Mouse (Mus musculus): ENCODE measurements at regions not wholly inside any gene's neighbourhood (a gene's known extent, or its start where the extent isn't known, plus 50 kb on each side); places are given as distances from the start of the nearest gene placed in this dataset.
"Not testable (repeated sequence)": the region's sequence is repeated elsewhere in the genome, so short reads cannot be mapped to it uniquely, and the experiment has no call there.

DNA sequence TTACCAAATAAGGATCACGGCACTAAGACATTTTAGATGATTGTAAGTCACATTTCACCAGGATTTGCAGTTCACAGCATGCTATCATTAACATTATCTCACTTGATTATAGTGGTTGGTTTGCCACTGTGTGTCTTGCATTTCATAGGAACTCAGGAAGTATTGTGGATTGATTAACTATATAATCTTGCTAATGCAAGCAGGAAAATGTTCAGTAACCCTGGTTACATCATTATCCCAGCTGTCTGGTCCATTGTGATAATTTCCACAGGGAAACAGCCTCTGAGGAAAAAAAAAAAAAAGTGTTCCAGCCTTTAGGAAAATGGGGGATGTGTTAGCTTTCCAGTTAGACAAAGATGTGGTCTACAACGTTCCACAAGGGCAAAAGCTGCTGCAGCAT lies 170.2 kb upstream of the Edil3 start:
- TF ChIP-seq REST (IDR thresholded peaks at IDR 0.05; ENCODE audit: insufficient read depth, insufficient read length) (no peak), TCF3 (IDR thresholded peaks at IDR 0.05; ENCODE audit: insufficient read length, low read depth) (no peak), POLR2A (IDR thresholded peaks at IDR 0.05; ENCODE audit: insufficient read length, low read depth) (no peak), E2F4 (IDR thresholded peaks at IDR 0.05; ENCODE audit: insufficient read depth) (no peak), POLR2AphosphoS2 (IDR thresholded peaks at IDR 0.05; ENCODE audit: insufficient read length, low read depth) (no peak), CEBPB (IDR thresholded peaks at IDR 0.05; ENCODE audit: insufficient read depth, poor library complexity, severe bottlenecking) (no peak), TCF12 (IDR thresholded peaks at IDR 0.05; ENCODE audit: insufficient read depth, poor library complexity, severe bottlenecking) (no peak), USF1 (IDR thresholded peaks at IDR 0.05; ENCODE audit: low read depth) (no peak), SRF (IDR thresholded peaks at IDR 0.05; ENCODE audit: control insufficient read depth, insufficient read length, low read depth) (no peak), MYOD1 (IDR thresholded peaks at IDR 0.05; ENCODE audit: control insufficient read depth in 1 of 3, insufficient read length in 2 of 3, low read depth in 2 of 3) (no peak), MYOG (IDR thresholded peaks at IDR 0.05; ENCODE audit: control insufficient read depth in 1 of 3, insufficient read depth in 1 of 3, insufficient read length in 2 of 3, low read depth in 2 of 3) (no peak), MAX (IDR thresholded peaks at IDR 0.05; ENCODE audit: low read depth) (no peak)

DNA sequence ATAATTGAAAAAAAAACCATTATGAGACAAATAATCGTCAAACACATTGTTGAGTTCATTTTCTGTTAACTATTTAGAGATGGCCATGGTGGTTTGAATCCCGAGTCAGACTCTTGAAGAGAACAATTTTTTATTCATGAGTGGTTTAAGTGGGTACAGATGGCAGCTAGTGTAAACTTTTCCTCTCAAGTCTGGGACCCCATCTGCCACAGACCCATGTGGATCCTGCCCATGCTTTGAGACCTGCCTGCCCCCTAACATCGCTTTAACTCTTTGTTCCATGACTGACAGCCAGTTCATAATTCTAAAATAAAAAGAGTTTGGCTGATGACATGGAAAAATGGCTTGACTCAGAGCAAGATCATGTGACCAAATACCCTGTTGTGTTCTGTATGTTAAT lies 166.2 kb upstream of the Edil3 start:
- Histone ChIP-seq H3K36me3 (ENCODE audit: control insufficient read depth, insufficient read depth) (no peaks in the 10 kb centered on the region), H3K4me2 (ENCODE audit: low read depth) (no peak overlapping the region), H3K79me2 (ENCODE audit: control insufficient read depth, insufficient read depth) (no peaks in the 10 kb centered on the region), H3ac (ENCODE audit: control insufficient read depth, insufficient read length) (no peak overlapping the region), H3K4me3 (no peak overlapping the region), H3K27me3 (ENCODE audit: control insufficient read depth, insufficient read depth, insufficient read length) (no peaks in the 10 kb centered on the region)
- TF ChIP-seq E2F4 (IDR thresholded peaks at IDR 0.05; ENCODE audit: insufficient read depth) (no peak), POLR2A (IDR thresholded peaks at IDR 0.05; ENCODE audit: insufficient read length, low read depth) (no peak), MYOD1 (IDR thresholded peaks at IDR 0.05; ENCODE audit: control insufficient read depth in 1 of 3, insufficient read length in 2 of 3, low read depth in 2 of 3) (no peak), SRF (IDR thresholded peaks at IDR 0.05; ENCODE audit: control insufficient read depth, insufficient read length, low read depth) (no peak), USF1 (IDR thresholded peaks at IDR 0.05; ENCODE audit: low read depth) (no peak), CEBPB (IDR thresholded peaks at IDR 0.05; ENCODE audit: insufficient read depth, poor library complexity, severe bottlenecking) (no peak), TCF12 (IDR thresholded peaks at IDR 0.05; ENCODE audit: insufficient read depth, poor library complexity, severe bottlenecking) (no peak), TCF3 (IDR thresholded peaks at IDR 0.05; ENCODE audit: insufficient read length, low read depth) (no peak), POLR2AphosphoS2 (IDR thresholded peaks at IDR 0.05; ENCODE audit: insufficient read length, low read depth) (no peak), MAX (IDR thresholded peaks at IDR 0.05; ENCODE audit: low read depth) (no peak), MYOG (IDR thresholded peaks at IDR 0.05; ENCODE audit: control insufficient read depth in 1 of 3, insufficient read depth in 1 of 3, insufficient read length in 2 of 3, low read depth in 2 of 3) (no peak), REST (IDR thresholded peaks at IDR 0.05; ENCODE audit: insufficient read depth, insufficient read length) (no peak)

More for the DNA sequence above, 170.2 kb upstream of the Edil3 start:
- H3K4me3 ChIP-seq = no peak overlapping the region
- no peaks in the 10 kb centered on the region for H3K27me3 ChIP-seq (ENCODE audit: control insufficient read depth, insufficient read depth, insufficient read length)
- H3K79me2 ChIP-seq (ENCODE audit: control insufficient read depth, insufficient read depth) = no peaks in the 10 kb centered on the region
- H3K4me2 ChIP-seq (ENCODE audit: low read depth) = no peak overlapping the region
- H3ac ChIP-seq (ENCODE audit: control insufficient read depth, insufficient read length) = no peak overlapping the region
- H3K36me3 ChIP-seq (ENCODE audit: control insufficient read depth, insufficient read depth) = no peaks in the 10 kb centered on the region

- Histone ChIP-seq H3K4me3 (no peak overlapping the region), H3K4me2 (ENCODE audit: low read depth) (no peak overlapping the region), H3ac (ENCODE audit: control insufficient read depth, insufficient read length) (no peak overlapping the region), H3K27me3 (ENCODE audit: control insufficient read depth, insufficient read depth, insufficient read length) (no peaks in the 10 kb centered on the region), H3K36me3 (ENCODE audit: control insufficient read depth, insufficient read depth) (no peaks in the 10 kb centered on the region), H3K79me2 (ENCODE audit: control insufficient read depth, insufficient read depth) (no peaks in the 10 kb centered on the region)
- TF ChIP-seq POLR2AphosphoS2 (IDR thresholded peaks at IDR 0.05; ENCODE audit: insufficient read length, low read depth) (no peak), TCF3 (IDR thresholded peaks at IDR 0.05; ENCODE audit: insufficient read length, low read depth) (no peak), POLR2A (IDR thresholded peaks at IDR 0.05; ENCODE audit: insufficient read length, low read depth) (no peak), MAX (IDR thresholded peaks at IDR 0.05; ENCODE audit: low read depth) (no peak), CEBPB (IDR thresholded peaks at IDR 0.05; ENCODE audit: insufficient read depth, poor library complexity, severe bottlenecking) (no peak)
Measured at GRCm38 (mm10) chr13:88675835-88676234, 145.4 kb upstream of the Edil3 start.

- no peak overlapping the region for H3K4me3 ChIP-seq
- TF ChIP-seq MAX (IDR thresholded peaks at IDR 0.05; ENCODE audit: low read depth) = no peak
- TF ChIP-seq CEBPB (IDR thresholded peaks at IDR 0.05; ENCODE audit: insufficient read depth, poor library complexity, severe bottlenecking) = no peak
- TF ChIP-seq E2F4 (IDR thresholded peaks at IDR 0.05; ENCODE audit: insufficient read depth) = no peak
- no peak for TF ChIP-seq MYOG (IDR thresholded peaks at IDR 0.05; ENCODE audit: control insufficient read depth in 1 of 3, insufficient read depth in 1 of 3, insufficient read length in 2 of 3, low read depth in 2 of 3)
- no peak for TF ChIP-seq SRF (IDR thresholded peaks at IDR 0.05; ENCODE audit: control insufficient read depth, insufficient read length, low read depth)
- TF ChIP-seq TCF12 (IDR thresholded peaks at IDR 0.05; ENCODE audit: insufficient read depth, poor library complexity, severe bottlenecking) = no peak
- TF ChIP-seq MYOD1 (IDR thresholded peaks at IDR 0.05; ENCODE audit: control insufficient read depth in 1 of 3, insufficient read length in 2 of 3, low read depth in 2 of 3) = no peak
- TF ChIP-seq REST (IDR thresholded peaks at IDR 0.05; ENCODE audit: insufficient read depth, insufficient read length) = no peak
- TF ChIP-seq TCF3 (IDR thresholded peaks at IDR 0.05; ENCODE audit: insufficient read length, low read depth) = no peak
- TF ChIP-seq USF1 (IDR thresholded peaks at IDR 0.05; ENCODE audit: low read depth) = no peak
- no peak overlapping the region for H3ac ChIP-seq (ENCODE audit: control insufficient read depth, insufficient read length)
- no peaks in the 10 kb centered on the region for H3K27me3 ChIP-seq (ENCODE audit: control insufficient read depth, insufficient read depth, insufficient read length)
- no peaks in the 10 kb centered on the region for H3K79me2 ChIP-seq (ENCODE audit: control insufficient read depth, insufficient read depth)
- no peak overlapping the region for H3K4me2 ChIP-seq (ENCODE audit: low read depth)
- H3K36me3 ChIP-seq (ENCODE audit: control insufficient read depth, insufficient read depth) = no peaks in the 10 kb centered on the region
Measured at GRCm38 (mm10) chr13:88704526-88704925, 116.7 kb upstream of the Edil3 start.

GRCm38 (mm10) chr13:88729626-88730025 lies 91.6 kb upstream of the Edil3 start:
- H3K4me2 ChIP-seq (ENCODE audit: low read depth); H3K36me3 ChIP-seq (ENCODE audit: control insufficient read depth, insufficient read depth); H3K79me2 ChIP-seq (ENCODE audit: control insufficient read depth, insufficient read depth); H3ac ChIP-seq (ENCODE audit: control insufficient read depth, insufficient read length); H3K4me3 ChIP-seq; H3K27me3 ChIP-seq (ENCODE audit: control insufficient read depth, insufficient read depth, insufficient read length): not testable (repeated sequence)
